Mouse (Mus musculus) megakaryocyte, embryonic 14.5 days (primary cell): Measurements from ENCODE around the gene 4933411K16Rik.

Experiments used
- FLI1 ChIP-seq: IDR thresholded peaks from 2 replicates; pipeline ENCODE4 v1.6.1; 2012; ENCODE audit warnings: low read length, inconsistent platforms, mixed read lengths
- GATA1 ChIP-seq: IDR thresholded peaks from 3 replicates; pipeline ENCODE4 v1.6.1; 2012; ENCODE audit warnings: mixed read lengths, low read length, inconsistent platforms, borderline replicate concordance

- TF ChIP-seq GATA1: no peak
- no peak for TF ChIP-seq FLI1
Observed at GRCm38 (mm10) chr19:42051351-42051750, 697 bp upstream of the 4933411K16Rik start.
